Mouse (Mus musculus) heart, postnatal 4 days (tissue): ENCODE measurements around the gene Psmb8. TPM values are rescaled to one million over a fixed set of nuclear protein-coding genes. Genes with fewer than 3 reads are reported as not detected.

ENCODE experiments used
- DNase-seq: peaks from one replicate; pipeline ENCODE4 v3.0.0; 2021
- total RNA-seq, 2 experiments: library from RNA; stranded (reverse); gene quantifications; 2 replicates each; pipeline ENCODE4 v1.2.3; 2021

Psmb8 gene
- total RNA-seq, 2 experiments from 2014 or later = 3.7 to 7.0 TPM

DNA sequence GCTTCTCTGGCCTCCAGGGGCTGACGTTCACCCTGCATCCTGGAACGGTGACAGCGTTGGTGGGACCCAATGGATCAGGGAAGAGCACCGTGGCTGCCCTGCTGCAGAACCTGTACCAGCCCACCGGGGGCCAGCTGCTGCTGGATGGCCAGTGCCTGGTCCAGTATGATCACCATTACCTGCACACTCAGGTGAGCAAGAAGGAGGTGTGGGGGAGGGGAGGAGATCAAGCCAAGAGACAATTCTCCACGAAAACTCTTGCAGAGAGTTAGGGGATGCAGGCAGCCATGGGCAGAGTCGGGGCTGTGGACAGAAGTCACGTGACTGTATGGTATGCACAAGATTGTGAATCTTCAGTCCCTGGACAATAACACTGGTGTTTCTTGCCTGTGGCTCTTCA is 4.1 kb upstream of the Psmb8 start:
- DNase-seq = no peak

DNA sequence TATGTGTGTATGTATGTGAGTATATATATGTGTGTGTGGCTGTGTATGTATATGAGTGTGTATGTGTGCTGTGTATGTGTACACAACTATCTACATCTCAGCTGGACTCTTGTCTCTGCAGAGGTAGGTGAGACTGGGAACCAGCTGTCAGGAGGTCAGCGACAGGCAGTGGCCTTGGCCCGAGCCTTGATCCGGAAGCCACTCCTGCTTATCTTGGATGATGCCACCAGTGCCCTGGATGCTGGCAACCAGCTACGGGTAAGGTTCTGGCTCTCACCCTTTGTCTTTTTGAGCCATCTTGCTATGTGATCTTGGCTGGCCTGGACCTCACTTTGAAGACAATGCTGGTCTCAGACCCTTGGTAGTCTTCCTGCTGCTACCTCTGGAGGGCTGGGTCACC is 2.8 kb upstream of the Psmb8 start:
- DNase-seq = no peak

GRCm38 (mm10) chr17:34196491-34196890 is 1.0 kb upstream of the Psmb8 start:
- DNase-seq = no peak

- DNase-seq = peak; percentile 50
These were observed 491 bp downstream of the Psmb8 start for GRCm38 (mm10) chr17:34197904-34198520.

GRCm38 (mm10) chr17:34198521-34198912 is 996 bp downstream of the Psmb8 start:
- no peak for DNase-seq

GRCm38 (mm10) chr17:34199050-34199619 is 1.6 kb downstream of the Psmb8 start:
- no peak for DNase-seq

DNA sequence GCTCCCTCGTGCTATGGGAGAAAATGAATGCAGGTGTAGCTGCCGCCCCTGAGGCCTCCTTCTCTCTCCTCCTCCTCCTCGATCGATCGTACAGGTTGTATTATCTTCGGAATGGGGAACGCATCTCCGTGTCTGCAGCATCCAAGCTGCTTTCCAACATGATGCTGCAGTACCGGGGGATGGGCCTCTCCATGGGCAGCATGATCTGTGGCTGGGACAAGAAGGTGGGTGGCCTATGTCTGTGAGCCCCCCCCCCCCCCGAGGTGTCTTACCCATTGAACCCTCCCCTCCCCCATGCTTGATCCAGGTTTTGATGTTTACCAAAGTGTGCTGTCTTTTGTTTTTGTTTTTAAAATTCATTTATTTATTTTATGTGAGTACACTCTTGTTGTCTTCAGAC is 2.5 kb downstream of the Psmb8 start:
- no peak for DNase-seq

DNA sequence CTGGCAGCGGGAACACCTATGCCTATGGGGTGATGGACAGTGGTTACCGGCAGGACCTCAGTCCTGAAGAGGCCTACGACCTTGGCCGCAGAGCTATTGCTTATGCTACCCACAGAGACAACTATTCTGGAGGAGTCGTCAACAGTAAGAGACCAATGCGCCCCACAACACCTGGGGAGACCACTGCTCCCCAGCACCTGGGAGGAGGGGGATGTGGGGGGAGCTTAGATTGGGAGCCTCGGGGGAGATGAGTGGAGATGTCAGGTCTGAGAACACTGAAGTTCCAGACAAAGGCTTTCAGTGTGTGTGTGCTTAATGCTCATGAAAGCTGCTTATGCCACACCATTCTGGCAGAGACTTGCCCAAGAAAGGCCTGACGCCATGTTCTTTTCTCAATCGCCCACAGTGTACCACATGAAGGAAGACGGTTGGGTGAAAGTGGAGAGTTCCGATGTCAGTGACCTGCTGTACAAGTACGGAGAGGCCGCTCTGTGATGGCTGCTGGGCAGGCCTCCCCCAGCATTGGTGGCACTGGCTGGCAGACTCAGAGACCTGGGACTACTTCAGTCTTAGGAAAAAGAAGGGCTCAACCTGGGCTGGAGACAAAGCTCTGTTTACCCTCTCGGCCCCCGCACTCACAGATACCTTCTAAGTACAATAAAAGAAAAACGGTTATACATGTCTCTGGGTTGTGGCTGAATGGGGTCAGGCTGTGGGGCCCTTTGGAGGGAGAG is 3.4 kb downstream of the Psmb8 start:
- no peak for DNase-seq

- no peak for DNase-seq
These were observed 4.1 kb downstream of the Psmb8 start for GRCm38 (mm10) chr17:34201506-34202055.

GRCm38 (mm10) chr17:34202760-34203442 is 5.4 kb downstream of the Psmb8 start:
- no peak for DNase-seq

GRCm38 (mm10) chr17:34203444-34203843 is 5.9 kb downstream of the Psmb8 start, which contains the start of gene Tap2:
TSS of gene Tap2 (plus strand) at chr17:34203527.
- DNase-seq = no peak

GRCm38 (mm10) chr17:34204303-34205010 is 6.9 kb downstream of the Psmb8 start:
- DNase-seq = peak; percentile 94

- DNase-seq = peak; percentile 45
These were observed 7.7 kb downstream of the Psmb8 start for GRCm38 (mm10) chr17:34205021-34205745.

- DNase-seq = no peak
These were observed 8.2 kb downstream of the Psmb8 start for GRCm38 (mm10) chr17:34205746-34206176.

GRCm38 (mm10) chr17:34206731-34207130 is 9.2 kb downstream of the Psmb8 start:
- no peak for DNase-seq

DNA sequence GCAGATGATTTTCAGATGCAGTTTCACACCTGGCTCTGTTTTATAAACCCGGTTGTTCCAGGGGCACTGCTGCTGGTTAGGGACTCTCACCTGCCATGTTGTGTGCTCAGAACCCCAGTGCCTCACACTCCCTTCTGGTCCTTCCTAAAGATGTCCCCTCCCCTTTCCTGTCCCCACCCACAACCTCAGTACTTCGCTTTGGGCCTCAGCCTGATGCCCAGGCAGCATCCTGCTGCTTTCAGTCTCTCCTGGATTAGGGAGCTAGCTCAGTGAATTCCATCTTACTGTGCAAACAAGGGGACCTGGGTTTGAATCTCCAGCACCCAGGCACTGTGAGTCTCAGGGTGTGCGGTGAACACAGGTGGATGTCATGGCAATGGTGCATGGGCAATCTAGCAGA is 9.9 kb downstream of the Psmb8 start:
- no peak for DNase-seq

GRCm38 (mm10) chr17:34207866-34208265 is 10.3 kb downstream of the Psmb8 start:
- peak; percentile 2 for DNase-seq

- peak; percentile 2 for DNase-seq
These were observed 10.9 kb downstream of the Psmb8 start for GRCm38 (mm10) chr17:34208421-34208820.

DNA sequence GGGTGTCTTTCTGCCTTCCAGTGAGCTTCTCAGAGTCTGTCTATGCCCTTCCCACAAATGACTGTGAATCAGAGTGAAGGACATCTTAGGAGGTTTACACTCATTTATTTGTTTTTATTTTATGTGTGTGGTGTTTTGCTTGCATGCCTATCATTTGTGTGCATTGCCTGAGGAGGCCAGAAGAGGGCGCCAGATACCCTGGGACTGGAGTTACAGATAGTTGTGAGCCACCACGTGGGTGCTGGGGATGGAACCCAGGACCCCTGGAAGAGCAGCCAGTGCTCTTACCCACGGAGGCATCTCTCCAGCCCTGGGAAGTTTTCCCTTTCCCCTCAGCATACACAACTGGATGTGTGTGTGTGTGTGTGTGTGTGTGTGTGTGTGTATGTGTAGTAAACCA is 12.2 kb downstream of the Psmb8 start:
- peak; percentile 2 for DNase-seq

- peak; percentile 2 for DNase-seq
These were observed 13.1 kb downstream of the Psmb8 start for GRCm38 (mm10) chr17:34210599-34210998.

GRCm38 (mm10) chr17:34211746-34212365 is 14.3 kb downstream of the Psmb8 start:
- DNase-seq = no peak
